9 mouse cellular contexts compared by ENCODE assay signal in genomic region chr4:150587597-150588299, GRCm38 (mm10).
DNase-seq lines count a peak whose midpoint lies in the region; ATAC-seq and TF ChIP-seq lines count a peak whose summit lies in the region.
"Had no signal": no experiment of that assay in that cellular context is flagged by ENCODE, and none has a peak within 500 bp of the region (broad histone marks: within the 10 kb centered on the region; RNA-seq: fewer than 3 reads in every experiment).

No protein-coding gene starts in this region.

- H3K4me3 ChIP-seq in intestine, embryonic 14.5 days (ENCODE audit: low read depth, low read length) = no peak overlapping the region
- no peak overlapping the region for H3K4me3 ChIP-seq in intestine, embryonic 16.5 days (ENCODE audit: low read length)
- no peak overlapping the region for H3K4me3 ChIP-seq in testis, adult 2 months (ENCODE audit: control insufficient read depth, low read depth, low read length)
- peak overlapping the region; percentile 47 for H3K4me3 ChIP-seq in liver, embryonic 13.5 days (replicated peaks)

- H3K9me3 ChIP-seq in intestine, embryonic 14.5 days (ENCODE audit: control insufficient read depth, low read length) = no peaks in the 10 kb centered on the region
- H3K9me3 ChIP-seq in intestine, embryonic 16.5 days (ENCODE audit: control insufficient read depth, low read length) = no peaks in the 10 kb centered on the region
- no peaks in the 10 kb centered on the region for H3K9me3 ChIP-seq in liver, embryonic 13.5 days (replicated peaks)

- intact Hi-C loops in left cerebral cortex, postnatal 10 days (cut with DNase I) = no loop called here

- WGBS in intestine, embryonic 14.5 days = 56% methylated on average over 8 of the region's 8 CpGs
- WGBS in intestine, embryonic 16.5 days = 55% methylated on average over 8 of the region's 8 CpGs
- WGBS in liver, embryonic 13.5 days (ENCODE audit: insufficient replicate concordance) = 38% methylated on average over 8 of the region's 8 CpGs

- H3K36me3 ChIP-seq in intestine, embryonic 14.5 days (ENCODE audit: control insufficient read depth, insufficient read depth, low read length) = no peaks in the 10 kb centered on the region
- no peaks in the 10 kb centered on the region for H3K36me3 ChIP-seq in intestine, embryonic 16.5 days (ENCODE audit: control insufficient read depth, insufficient read depth, low read length)
- H3K36me3 ChIP-seq in testis, adult 2 months (ENCODE audit: control insufficient read depth, insufficient read depth, low read length) = no peaks in the 10 kb centered on the region
- H3K36me3 ChIP-seq in liver, embryonic 13.5 days = no peaks in the 10 kb centered on the region

- H3K4me2 ChIP-seq in intestine, embryonic 14.5 days (ENCODE audit: low read length) = no peak overlapping the region
- no peak overlapping the region for H3K4me2 ChIP-seq in intestine, embryonic 16.5 days (ENCODE audit: low read depth, low read length)
- peak overlapping the region; percentile 66 for H3K4me2 ChIP-seq in liver, embryonic 13.5 days

- no peaks in the 10 kb centered on the region for H3K27me3 ChIP-seq in intestine, embryonic 14.5 days (replicated peaks; ENCODE audit: control insufficient read depth, insufficient read depth, low read length)
- no peaks in the 10 kb centered on the region for H3K27me3 ChIP-seq in intestine, embryonic 16.5 days (replicated peaks; ENCODE audit: control insufficient read depth, insufficient read depth, low read length)
- H3K27me3 ChIP-seq in testis, adult 2 months (ENCODE audit: control insufficient read depth, insufficient read depth, low read length) = no peaks in the 10 kb centered on the region
- H3K27me3 ChIP-seq in liver, embryonic 13.5 days = no peaks in the 10 kb centered on the region

- DNase-seq in intestine, embryonic 14.5 days (ENCODE audit: low spot score) = no peak
- no peak for DNase-seq in testis, postnatal 14 days (ENCODE audit: low spot score)
- DNase-seq in liver, embryonic 13.5 days = no peak
- no peak for DNase-seq in ovary, postnatal 36 days (ENCODE audit: low spot score)
- DNase-seq in thymus, adult 18-20 months = no peak
- DNase-seq in left cerebral cortex, postnatal 10 days (ENCODE audit: extremely low spot score in 1 of 2, low spot score in 2 of 2) = no peak
- DNase-seq: thymus, postnatal 36 days had no signal

- no peak for TF ChIP-seq POLR2A in testis, adult 2 months (IDR thresholded peaks at IDR 0.05; ENCODE audit: control insufficient read depth, low read depth, low read length)

- H3K27ac ChIP-seq in intestine, embryonic 14.5 days (ENCODE audit: low read depth) = peak overlapping the region; percentile 38; the same call in 1 of the 2 replicates
- no peak overlapping the region for H3K27ac ChIP-seq in intestine, embryonic 16.5 days (ENCODE audit: low read length)
- H3K27ac ChIP-seq in testis, adult 2 months (ENCODE audit: control insufficient read depth, insufficient read depth, low read depth, low read length) = peak overlapping the region; percentile 8; the same call in 1 of the 2 replicates
- H3K27ac ChIP-seq in liver, embryonic 13.5 days = peak overlapping the region; percentile 62

- no peak for TF ChIP-seq CTCF in testis, adult 2 months (IDR thresholded peaks at IDR 0.05; ENCODE audit: control insufficient read depth, insufficient read depth, insufficient replicate concordance, low read depth, low read length)

- peaks cover 81% of the 10 kb centered on the region for H3K4me1 ChIP-seq in intestine, embryonic 14.5 days (replicated peaks; ENCODE audit: control insufficient read depth, insufficient read depth, low read length)
- peaks cover 63% of the 10 kb centered on the region for H3K4me1 ChIP-seq in intestine, embryonic 16.5 days (ENCODE audit: control insufficient read depth, insufficient read depth, low read length)
- H3K4me1 ChIP-seq in testis, adult 2 months (ENCODE audit: control insufficient read depth, insufficient read depth, low read length) = peaks cover 2% of the 10 kb centered on the region
- H3K4me1 ChIP-seq in liver, embryonic 13.5 days (replicated peaks) = peaks cover 97% of the 10 kb centered on the region

- no peak for ATAC-seq in intestine, embryonic 14.5 days (replicated peaks; ENCODE audit: low FRiP score, low TSS enrichment, low read depth)
- ATAC-seq in intestine, embryonic 16.5 days = no peak
- no peak for ATAC-seq in liver, embryonic 13.5 days (ENCODE audit: low read depth)

- H3K9ac ChIP-seq in intestine, embryonic 14.5 days (ENCODE audit: low read length) = no peak overlapping the region
- H3K9ac ChIP-seq in intestine, embryonic 16.5 days (ENCODE audit: low read depth, low read length) = no peak overlapping the region
- peak overlapping the region; percentile 61 for H3K9ac ChIP-seq in liver, embryonic 13.5 days
